Mouse (Mus musculus) intestine, embryonic 14.5 days (tissue): ENCODE results near the gene Slc19a3. TPM values are rescaled to one million over a fixed set of nuclear protein-coding genes. Genes with fewer than 3 reads are reported as not detected.
A peak's percentile ranks its signal among the peaks of the same experiment; 100 is the strongest.

ENCODE experiments used
- ATAC-seq: fragments of 200-750 bp; cut with Nextera tagmentation; replicated peaks from 2 replicates; pipeline ENCODE4 v1.8.0; 2017; ENCODE audit warnings: low read depth, moderate number of reproducible peaks, moderate TSS enrichment, moderate library complexity; ENCODE audit not compliant: low FRiP score, low TSS enrichment
- DNase-seq: peaks from one replicate; pipeline ENCODE4 v3.0.0-alpha.2; 2018; ENCODE audit warnings: low spot score
- H3K27ac ChIP-seq: fragments of 300-500 bp; sonication (generic); 2 replicates; pipeline ENCODE4 v1.5.1; 2014; ENCODE audit warnings: low read depth, mild to moderate bottlenecking, control low read depth
- H3K27me3 ChIP-seq: fragments of 300-500 bp; sonication (generic); replicated peaks from 2 replicates; pipeline ENCODE4 v1.6.1; 2014; ENCODE audit warnings: low read length, control low read depth; ENCODE audit not compliant: control insufficient read depth, insufficient read depth
- H3K36me3 ChIP-seq: fragments of 300-500 bp; sonication (generic); 2 replicates; pipeline ENCODE4 v1.6.1; 2014; ENCODE audit warnings: low read length, control low read depth; ENCODE audit not compliant: control insufficient read depth, insufficient read depth
- H3K4me1 ChIP-seq: fragments of 300-500 bp; sonication (generic); replicated peaks from 2 replicates; pipeline ENCODE4 v1.6.1; 2014; ENCODE audit warnings: low read length, control low read depth, mixed read lengths; ENCODE audit not compliant: control insufficient read depth, insufficient read depth
- H3K4me2 ChIP-seq: fragments of 300-500 bp; sonication (generic); 2 replicates; pipeline ENCODE4 v1.6.1; 2014; ENCODE audit warnings: low read length
- H3K4me3 ChIP-seq: fragments of 300-500 bp; sonication (generic); 2 replicates; pipeline ENCODE4 v1.5.1; 2014; ENCODE audit warnings: low read depth, low read length, control low read depth, mixed read lengths
- H3K9ac ChIP-seq: fragments of 300-500 bp; sonication (generic); 2 replicates; pipeline ENCODE4 v1.6.1; 2014; ENCODE audit warnings: mild to moderate bottlenecking, low read length
- H3K9me3 ChIP-seq: fragments of 300-500 bp; sonication (generic); 2 replicates; pipeline ENCODE4 v1.6.1; 2016; ENCODE audit warnings: low read length, control low read depth; ENCODE audit not compliant: control insufficient read depth
- WGBS: fragments of 180-500 bp; shearing (Covaris S2); extraction: QIAGEN DNeasy Blood & Tissue Kit; methylation state at CpG from one replicate; pipeline ENCODE4 v1.1.7; 2014; 5-methylcytosine and 5-hydroxymethylcytosine counted together
- polyA plus RNA-seq: library from polyadenylated mRNA; unstranded; fragments of >200 nt; fragmentation: Nextera tagmentation; extraction: Ambion mirVana; gene quantifications from 2 replicates; pipeline ENCODE4 v1.2.1, GENCODE M21; 2014

The Slc19a3 gene
- polyA plus RNA-seq, 1 experiment from 2014 or later, result 0.49 TPM

- DNase-seq, result no peak
- 65% methylated on average over 1 of the region's 4 CpGs for WGBS
Observed at GRCm38 (mm10) chr1:83060643-83061042, 22.4 kb upstream of the Slc19a3 start, which contains the start of gene Krtap28-13. Krtap28-13 (plus strand) TSS chr1:83060930.

DNA sequence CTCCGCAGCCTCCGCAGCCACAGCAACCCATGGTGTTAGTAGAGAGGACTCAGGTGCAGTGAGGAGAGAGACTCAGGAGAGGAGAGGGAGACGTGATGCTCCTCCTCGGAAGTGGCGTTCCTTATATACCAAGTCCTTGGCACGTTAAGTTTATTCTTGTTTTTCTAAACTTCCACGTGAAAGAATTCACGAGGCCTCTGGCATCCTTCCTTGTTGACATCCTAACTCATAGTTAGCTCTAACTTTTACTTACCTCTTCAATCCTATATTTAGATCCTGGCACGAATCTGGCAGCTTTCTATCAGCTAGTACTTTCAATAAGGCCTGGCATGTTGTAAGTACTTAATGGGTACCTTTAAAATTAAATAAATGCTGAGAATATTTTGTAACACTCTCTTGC is 21.0 kb upstream of the Slc19a3 start, which contains the start of gene A030005K14Rik:
Gene A030005K14Rik, minus strand, starts transcription at position 101 of the 400 bp plus-strand sequence.
- H3K9me3 ChIP-seq, result no peaks in the 10 kb centered on the region
- ATAC-seq (no peak), DNase-seq (peak; percentile 16)
- 82% methylated on average over 9 of the region's 9 CpGs for WGBS
- H3K27me3 ChIP-seq, result no peaks in the 10 kb centered on the region
- no peaks in the 10 kb centered on the region for H3K4me1 ChIP-seq
- no peak within 1 kb of the TSS for H3K9ac ChIP-seq
- no peak within 1 kb of the TSS for H3K27ac ChIP-seq
- no peak within 1 kb of the TSS for H3K4me3 ChIP-seq
- no peak within 1 kb of the TSS for H3K4me2 ChIP-seq
- no peaks in the 10 kb centered on the region for H3K36me3 ChIP-seq

More at GRCm38 (mm10) chr1:83060643-83061042, 22.4 kb upstream of the Slc19a3 start, which contains the start of gene Krtap28-13:
- Histone ChIP-seq H3K4me2 (no peak within 1 kb of the TSS), H3K36me3 (no peaks in the 10 kb centered on the region), H3K27ac (no peak within 1 kb of the TSS), H3K27me3 (no peaks in the 10 kb centered on the region), H3K9me3 (no peaks in the 10 kb centered on the region), H3K9ac (no peak within 1 kb of the TSS), H3K4me1 (no peaks in the 10 kb centered on the region), H3K4me3 (no peak within 1 kb of the TSS)
- no peak for ATAC-seq

GRCm38 (mm10) chr1:83058481-83058880 is 20.2 kb upstream of the Slc19a3 start:
- ATAC-seq, result no peak
- H3K36me3 ChIP-seq, result no peaks in the 10 kb centered on the region
- H3K27ac ChIP-seq, result no peak overlapping the region
- no peak overlapping the region for H3K4me3 ChIP-seq
- WGBS, result 61% methylated on average over 1 of the region's 1 CpGs
- H3K4me2 ChIP-seq, result no peak overlapping the region
- H3K4me1 ChIP-seq, result no peaks in the 10 kb centered on the region
- H3K9me3 ChIP-seq, result no peaks in the 10 kb centered on the region
- H3K27me3 ChIP-seq, result no peaks in the 10 kb centered on the region
- no peak for DNase-seq
- no peak overlapping the region for H3K9ac ChIP-seq

- H3K4me3 ChIP-seq, result no peak within 1 kb of the TSS
- no peaks in the 10 kb centered on the region for H3K27me3 ChIP-seq
- H3K36me3 ChIP-seq, result no peaks in the 10 kb centered on the region
- H3K4me1 ChIP-seq, result no peaks in the 10 kb centered on the region
- H3K27ac ChIP-seq, result no peak within 1 kb of the TSS
- ATAC-seq (no peak), DNase-seq (no peak)
- H3K4me2 ChIP-seq, result no peak within 1 kb of the TSS
- no peak within 1 kb of the TSS for H3K9ac ChIP-seq
- H3K9me3 ChIP-seq, result no peaks in the 10 kb centered on the region
- WGBS, result 72% methylated on average over 5 of the region's 5 CpGs
Observed at GRCm38 (mm10) chr1:83044882-83045427, 6.7 kb upstream of the Slc19a3 start, which contains the start of gene Gm47969. Gm47969 (plus strand) TSS chr1:83044932.

DNA sequence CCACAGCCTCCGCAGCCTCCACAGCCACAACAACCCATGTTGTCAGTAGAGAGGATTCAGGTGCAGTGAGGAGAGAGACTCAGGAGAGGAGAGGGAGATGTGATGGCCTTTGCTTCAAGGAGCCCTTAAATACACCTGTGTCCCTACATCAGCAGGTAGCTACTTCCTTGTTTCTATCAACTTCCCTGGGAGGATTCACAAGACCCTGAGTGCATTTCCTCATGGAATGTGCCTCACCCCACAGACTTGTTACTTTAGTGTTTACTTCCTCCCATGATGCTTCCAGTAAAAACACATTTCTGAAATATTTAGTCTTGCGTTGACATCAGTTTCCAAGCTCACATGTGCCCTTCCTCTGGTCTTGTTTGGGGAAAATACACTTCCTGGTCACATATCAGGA is 4.1 kb upstream of the Slc19a3 start, which contains the start of gene Krtap28-10:
Gene Krtap28-10, minus strand, starts transcription at position 101 of the 400 bp plus-strand sequence.
- Histone ChIP-seq H3K9ac (no peak within 1 kb of the TSS), H3K27ac (no peak within 1 kb of the TSS), H3K4me2 (no peak within 1 kb of the TSS), H3K4me1 (no peaks in the 10 kb centered on the region), H3K27me3 (no peaks in the 10 kb centered on the region), H3K4me3 (no peak within 1 kb of the TSS), H3K9me3 (no peaks in the 10 kb centered on the region), H3K36me3 (no peaks in the 10 kb centered on the region)
- WGBS, result 87% methylated on average over 2 of the region's 2 CpGs
- ATAC-seq (no peak), DNase-seq (no peak)

GRCm38 (mm10) chr1:83039080-83039479 is 832 bp upstream of the Slc19a3 start:
- H3K27me3 ChIP-seq, result no peaks in the 10 kb centered on the region
- no peaks in the 10 kb centered on the region for H3K9me3 ChIP-seq
- no peaks in the 10 kb centered on the region for H3K4me1 ChIP-seq
- WGBS, result 72% methylated on average over 4 of the region's 4 CpGs
- DNase-seq, result peak; percentile 56
- no peaks in the 10 kb centered on the region for H3K36me3 ChIP-seq
- no peak overlapping the region for H3K4me2 ChIP-seq
- no peak overlapping the region for H3K9ac ChIP-seq
- no peak overlapping the region for H3K27ac ChIP-seq
- no peak overlapping the region for H3K4me3 ChIP-seq
- ATAC-seq, result 0 out of 2 replicates have a peak, but pooled peaks have one; percentile 18

DNA sequence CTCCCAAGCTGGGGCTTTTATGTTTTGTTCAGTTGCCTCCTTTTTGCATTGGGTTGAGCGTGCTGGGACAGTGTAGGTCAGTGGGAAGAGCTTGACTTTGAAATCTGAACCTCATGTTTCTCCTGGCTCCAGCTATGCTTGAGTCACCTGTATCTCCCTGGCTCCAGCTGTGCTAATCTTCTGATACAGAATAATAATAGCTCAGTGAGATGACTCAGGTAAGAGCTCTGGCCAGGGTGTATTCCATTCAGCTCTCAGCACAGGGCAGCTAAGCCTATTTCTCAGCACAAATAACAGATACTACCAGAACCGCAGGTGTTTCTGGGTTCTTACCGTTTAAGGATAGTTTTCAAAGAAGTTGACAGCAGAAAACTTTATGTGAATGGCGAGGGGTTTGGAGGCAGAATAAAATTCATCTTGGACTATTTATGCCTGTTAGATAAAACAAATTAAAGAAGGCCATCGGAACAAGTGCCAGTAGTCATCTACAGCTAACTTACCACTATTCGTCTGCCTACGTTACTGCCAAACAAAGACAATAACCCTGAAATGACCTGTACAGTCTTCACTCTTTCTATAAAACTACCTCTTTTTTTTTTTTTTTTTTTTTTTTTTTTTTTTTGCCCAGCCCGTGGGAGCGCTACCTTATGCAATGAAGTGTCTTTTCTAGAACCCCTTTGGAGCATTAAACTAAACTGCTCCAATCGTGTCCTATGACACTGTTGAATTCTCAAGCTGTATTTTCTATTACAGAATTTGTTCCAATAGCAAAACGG is 1.2 kb downstream of the Slc19a3 start:
- no peak overlapping the region for H3K4me3 ChIP-seq
- no peak overlapping the region for H3K27ac ChIP-seq
- H3K36me3 ChIP-seq, result no peaks in the 10 kb centered on the region
- H3K4me1 ChIP-seq, result no peaks in the 10 kb centered on the region
- ATAC-seq, result no peak; the same call in 1 of the 2 replicates
- H3K9ac ChIP-seq, result no peak overlapping the region
- no peak overlapping the region for H3K4me2 ChIP-seq
- 73% methylated on average over 11 of the region's 11 CpGs for WGBS
- no peaks in the 10 kb centered on the region for H3K27me3 ChIP-seq
- no peak for DNase-seq
- H3K9me3 ChIP-seq, result no peaks in the 10 kb centered on the region

GRCm38 (mm10) chr1:83034509-83034908 is 3.7 kb downstream of the Slc19a3 start:
- 64% methylated on average over 5 of the region's 5 CpGs for WGBS
- Histone ChIP-seq H3K27ac (no peak overlapping the region), H3K4me2 (no peak overlapping the region), H3K4me1 (no peaks in the 10 kb centered on the region), H3K4me3 (no peak overlapping the region), H3K9me3 (no peaks in the 10 kb centered on the region), H3K27me3 (no peaks in the 10 kb centered on the region), H3K9ac (no peak overlapping the region), H3K36me3 (no peaks in the 10 kb centered on the region)
- DNase-seq, result no peak
- ATAC-seq, result no peak
